Mouse (Mus musculus) right cerebral cortex, postnatal 25 days (tissue): Measurements from ENCODE around the gene 4632433K11Rik.
"Not testable (repeated sequence)": the region's sequence is repeated elsewhere in the genome, so short reads cannot be mapped to it uniquely, and the experiment has no call there.

ENCODE experiments used
- DNase-seq: peaks from one replicate; pipeline ENCODE4 v3.0.0; 2022

4632433K11Rik gene

DNA sequence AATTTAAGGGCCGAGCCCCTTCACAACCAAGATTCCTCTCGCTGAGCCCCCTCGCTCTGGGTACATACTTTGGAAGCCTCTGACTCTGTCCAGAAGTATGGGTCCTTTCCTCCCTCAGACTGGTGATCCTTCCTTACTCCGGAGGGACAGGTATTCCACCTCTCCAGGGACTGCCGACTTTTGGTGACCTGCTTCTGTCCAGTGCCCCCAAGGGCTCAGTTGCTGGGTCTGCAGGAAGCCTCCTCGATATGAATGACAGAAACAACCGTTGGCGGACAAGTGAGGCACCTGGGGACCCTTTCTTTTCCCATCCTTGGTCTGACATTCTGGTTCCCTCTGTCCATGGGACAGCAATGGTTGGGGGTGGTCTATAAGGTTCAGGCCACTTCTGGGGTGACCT is 23.5 kb downstream of the 4632433K11Rik start:
- DNase-seq = no peak

- no peak for DNase-seq
Observed at GRCm38 (mm10) chr7:5057804-5058203, 23.9 kb downstream of the 4632433K11Rik start.

DNA sequence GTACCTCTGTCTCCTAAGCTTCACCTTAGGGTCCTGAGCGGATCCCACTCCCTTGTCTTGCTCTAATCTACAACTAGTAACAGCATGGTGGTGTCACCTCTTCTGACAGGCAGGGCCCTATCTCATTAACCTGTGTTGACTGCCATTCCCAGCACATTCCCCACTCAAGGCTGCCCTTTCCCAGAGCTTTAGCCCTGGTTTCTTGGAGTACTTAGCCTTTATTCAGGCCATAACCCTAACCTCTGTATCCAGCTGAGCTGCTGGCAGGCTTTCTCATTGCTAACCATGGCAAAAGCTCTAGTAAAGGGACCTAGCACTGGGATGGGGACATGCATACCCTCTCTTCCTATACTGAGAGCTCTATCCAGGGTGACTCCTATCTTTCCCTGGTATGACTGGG is 24.7 kb downstream of the 4632433K11Rik start:
- DNase-seq = no peak

GRCm38 (mm10) chr7:5059421-5059820 is 25.5 kb downstream of the 4632433K11Rik start:
- no peak for DNase-seq

- DNase-seq = peak; percentile 71
Observed at GRCm38 (mm10) chr7:5060239-5060731, 26.4 kb downstream of the 4632433K11Rik start.

DNA sequence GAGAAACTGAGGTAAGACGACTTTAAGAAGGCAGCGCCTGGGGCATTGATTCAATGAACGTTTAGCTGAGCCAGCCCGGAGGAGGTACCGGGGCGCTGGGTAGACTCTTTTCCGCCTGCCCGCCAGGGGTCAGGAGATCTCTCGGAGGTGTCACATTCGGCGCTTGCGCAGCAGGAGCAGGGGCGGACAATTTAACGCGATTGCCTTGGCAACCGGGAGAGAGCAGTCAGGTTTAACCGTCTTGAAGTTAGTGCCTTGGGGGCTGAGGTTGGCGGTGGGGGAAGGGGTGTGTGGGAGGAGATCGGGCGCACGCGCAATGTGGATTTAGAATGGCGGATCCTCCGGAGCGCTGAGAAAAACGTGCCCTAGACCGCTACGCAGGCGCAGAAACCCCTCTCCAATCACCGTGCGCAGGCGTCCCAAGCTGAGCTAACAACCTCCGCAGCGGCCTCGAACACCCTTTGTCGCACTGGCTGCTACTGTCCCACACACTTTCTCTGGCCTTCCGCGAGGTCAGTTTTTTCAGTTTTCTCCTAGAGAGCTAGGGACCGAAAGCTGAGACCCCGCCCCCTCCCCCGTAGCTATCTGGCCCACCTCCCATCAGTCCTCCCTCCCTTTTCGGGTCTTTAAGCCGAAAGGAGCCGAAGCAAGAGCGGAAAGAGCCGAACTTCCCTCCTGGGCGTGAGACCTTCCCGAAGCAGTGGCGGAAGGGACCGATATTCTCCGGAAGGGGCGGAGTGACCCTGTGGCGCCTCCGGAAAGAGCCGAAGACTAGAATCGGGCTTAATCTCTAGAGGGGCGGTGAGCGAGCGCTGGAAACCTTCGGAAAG is 27.2 kb downstream of the 4632433K11Rik start:
- DNase-seq = peak; percentile 98

DNA sequence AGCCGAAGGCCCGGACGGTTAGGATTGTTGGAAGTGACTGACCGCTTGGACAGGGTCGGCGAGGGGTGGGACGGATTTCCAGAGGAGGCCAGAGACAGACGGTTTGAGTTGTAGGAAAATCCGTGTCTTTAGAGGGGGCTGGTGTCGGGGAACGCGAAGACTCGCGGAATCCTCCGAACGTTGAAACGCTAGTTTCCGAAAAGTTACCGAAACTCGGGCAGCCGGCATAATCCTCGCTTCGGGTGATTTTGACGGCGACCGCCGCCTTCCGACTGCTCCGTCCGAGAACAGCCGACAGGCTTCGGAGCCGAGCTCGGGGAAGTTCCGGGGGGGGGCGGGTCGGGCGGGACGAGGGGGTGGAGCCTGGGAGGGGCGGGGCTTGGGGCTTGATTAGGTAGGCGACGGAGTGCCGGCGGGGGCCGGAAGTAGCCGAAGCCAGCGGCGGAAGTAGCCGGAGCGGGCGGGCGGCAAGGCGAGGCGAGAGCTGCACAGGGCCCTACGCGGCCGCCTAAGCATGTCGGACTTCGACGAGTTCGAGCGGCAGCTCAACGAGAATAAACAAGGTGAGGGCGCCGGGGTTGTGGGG is 27.9 kb downstream of the 4632433K11Rik start, which contains the start of gene U2af2:
Gene U2af2 (plus strand): TSS at position 370 of the 586 bp plus-strand sequence.
- DNase-seq = peak; percentile 93

DNA sequence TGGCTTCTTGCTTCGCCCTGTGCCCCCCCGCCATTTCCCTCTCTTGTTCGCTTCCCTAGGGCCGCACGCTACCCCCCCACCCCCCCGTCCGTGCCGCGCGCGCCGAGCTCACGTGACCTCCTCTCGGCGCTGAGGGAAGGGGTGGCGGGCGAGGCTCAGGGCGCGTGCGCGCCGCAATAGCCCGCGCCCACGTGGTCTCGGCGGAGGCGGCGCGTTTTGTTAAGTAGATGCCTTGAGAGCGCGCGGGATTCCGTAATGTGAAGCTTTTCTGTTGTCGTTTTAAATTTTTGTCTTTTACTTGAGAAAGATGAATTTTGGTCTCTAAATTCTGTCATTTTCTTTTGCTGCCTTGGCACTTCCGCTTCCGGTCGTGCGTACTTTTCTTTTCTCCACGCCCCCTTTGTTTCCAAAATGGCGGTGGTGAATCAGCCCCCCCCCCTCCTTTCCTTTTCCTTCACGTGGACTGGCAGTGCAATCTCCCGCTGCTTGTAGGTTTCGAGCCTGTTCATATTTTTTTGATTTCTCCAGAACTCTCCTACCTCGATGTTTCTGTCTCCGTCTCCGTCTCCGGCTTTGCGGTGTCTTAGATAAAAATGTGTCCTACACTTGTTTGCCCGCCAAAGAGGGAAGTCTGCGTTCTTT is 28.6 kb downstream of the 4632433K11Rik start:
- DNase-seq = no peak

GRCm38 (mm10) chr7:5064886-5065285 is 31.0 kb downstream of the 4632433K11Rik start:
- no peak for DNase-seq

GRCm38 (mm10) chr7:5073586-5073985 is 39.7 kb downstream of the 4632433K11Rik start:
- DNase-seq = no peak

- DNase-seq = no peak
Observed at GRCm38 (mm10) chr7:5074984-5075383, 41.1 kb downstream of the 4632433K11Rik start.

DNA sequence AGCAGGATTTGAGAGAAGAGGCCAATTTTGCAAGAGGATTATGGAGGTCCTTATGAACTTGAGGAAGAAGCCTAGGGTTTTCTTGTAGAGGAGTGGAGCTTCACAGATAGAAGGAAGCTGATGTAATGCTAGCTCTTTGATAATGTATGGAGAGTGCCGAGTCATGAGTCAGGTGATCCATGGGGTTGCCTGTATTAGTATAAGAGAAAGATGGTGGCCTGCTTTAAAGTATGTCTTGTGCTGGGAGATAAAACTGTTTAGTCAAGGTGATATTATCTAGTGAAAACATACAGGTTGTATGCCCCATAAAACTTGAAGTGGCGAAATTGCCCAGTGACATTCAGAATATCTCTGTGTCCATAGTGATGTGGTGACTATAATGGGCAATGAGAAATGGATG is 43.0 kb downstream of the 4632433K11Rik start:
- no peak for DNase-seq

- not testable (repeated sequence) for DNase-seq
Observed at GRCm38 (mm10) chr7:5079365-5080009, 45.6 kb downstream of the 4632433K11Rik start.

DNA sequence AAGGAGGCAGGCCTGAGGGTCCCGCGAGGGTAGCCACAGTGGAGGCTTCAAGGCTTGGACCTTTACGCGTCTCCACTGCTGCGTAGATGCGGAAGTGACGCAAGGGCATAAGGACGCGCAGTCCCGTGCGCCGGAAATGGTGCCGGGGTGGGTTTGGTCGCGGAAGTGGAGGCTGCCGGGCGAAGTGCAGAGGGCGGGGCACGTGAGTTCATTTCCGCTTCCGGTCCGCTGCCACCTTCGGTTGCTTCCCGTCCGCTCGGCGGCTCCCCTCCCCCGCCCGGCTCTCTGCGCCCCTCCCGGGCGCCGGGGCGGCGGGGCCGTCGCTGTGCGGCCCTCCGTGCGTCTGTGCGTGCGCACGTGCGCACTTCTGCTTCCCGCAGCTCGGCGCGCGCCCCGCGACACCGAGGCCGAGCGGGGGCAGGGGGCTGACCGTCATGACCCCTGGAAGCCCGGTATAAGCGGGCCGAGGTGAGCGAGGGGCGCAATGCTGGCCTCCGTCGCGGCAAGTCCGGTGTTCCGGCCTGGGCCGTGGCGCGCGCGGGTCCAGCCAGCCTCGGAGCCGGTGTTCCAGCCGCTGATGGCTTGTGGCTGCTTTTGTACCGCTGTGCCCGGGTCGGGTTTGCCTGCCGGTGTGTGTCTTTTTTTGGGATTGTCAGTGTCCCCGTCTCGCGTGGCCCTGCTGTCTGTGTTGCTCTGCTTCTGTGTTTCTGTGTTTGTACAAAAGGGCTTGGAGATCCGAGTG is 46.3 kb downstream of the 4632433K11Rik start, which contains the start of gene Epn1:
Gene Epn1 (plus strand): TSS at position 226 of the 742 bp plus-strand sequence.
- DNase-seq = peak; percentile 98

- no peak for DNase-seq
Observed at GRCm38 (mm10) chr7:5080815-5081214, 46.9 kb downstream of the 4632433K11Rik start.

DNA sequence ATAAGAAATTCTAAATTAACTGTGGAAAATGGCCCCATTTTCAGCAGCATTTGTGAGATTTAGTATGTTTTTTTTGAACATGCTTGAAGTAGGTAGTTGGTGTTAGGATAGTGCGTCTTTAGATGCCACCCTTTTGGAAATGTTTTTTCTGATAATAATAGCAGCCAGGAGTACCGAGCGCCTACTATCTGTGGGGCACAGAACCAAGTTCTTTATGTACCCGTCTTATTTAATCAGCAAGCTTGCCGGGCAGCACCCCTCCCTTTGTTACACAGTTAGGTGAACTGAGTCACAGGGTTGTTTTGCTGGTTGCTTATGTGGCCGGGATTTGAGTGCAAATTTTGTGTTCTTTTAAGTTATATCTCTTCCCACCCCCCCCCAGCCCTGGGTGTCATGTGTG is 47.3 kb downstream of the 4632433K11Rik start:
- no peak for DNase-seq

DNA sequence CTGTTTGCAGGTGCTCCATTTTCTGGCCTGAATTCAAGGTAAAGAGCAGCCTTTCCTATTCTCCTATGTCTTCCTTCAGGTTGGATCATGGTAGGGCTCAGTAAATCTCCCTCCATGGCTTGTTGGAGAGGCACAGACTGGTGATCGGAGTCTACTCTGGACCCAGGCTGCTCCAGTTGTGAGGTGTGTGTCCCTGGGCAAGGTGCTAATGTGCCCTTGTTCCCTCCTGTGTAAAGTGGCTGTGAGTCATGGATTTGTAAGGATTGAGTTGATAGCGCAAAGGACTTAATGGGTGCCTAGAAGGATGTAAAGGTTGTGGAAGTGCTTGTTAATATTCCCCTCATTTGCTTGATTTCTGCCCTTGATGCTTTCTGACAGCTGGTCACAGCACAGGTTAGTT is 48.0 kb downstream of the 4632433K11Rik start:
- DNase-seq = no peak

DNA sequence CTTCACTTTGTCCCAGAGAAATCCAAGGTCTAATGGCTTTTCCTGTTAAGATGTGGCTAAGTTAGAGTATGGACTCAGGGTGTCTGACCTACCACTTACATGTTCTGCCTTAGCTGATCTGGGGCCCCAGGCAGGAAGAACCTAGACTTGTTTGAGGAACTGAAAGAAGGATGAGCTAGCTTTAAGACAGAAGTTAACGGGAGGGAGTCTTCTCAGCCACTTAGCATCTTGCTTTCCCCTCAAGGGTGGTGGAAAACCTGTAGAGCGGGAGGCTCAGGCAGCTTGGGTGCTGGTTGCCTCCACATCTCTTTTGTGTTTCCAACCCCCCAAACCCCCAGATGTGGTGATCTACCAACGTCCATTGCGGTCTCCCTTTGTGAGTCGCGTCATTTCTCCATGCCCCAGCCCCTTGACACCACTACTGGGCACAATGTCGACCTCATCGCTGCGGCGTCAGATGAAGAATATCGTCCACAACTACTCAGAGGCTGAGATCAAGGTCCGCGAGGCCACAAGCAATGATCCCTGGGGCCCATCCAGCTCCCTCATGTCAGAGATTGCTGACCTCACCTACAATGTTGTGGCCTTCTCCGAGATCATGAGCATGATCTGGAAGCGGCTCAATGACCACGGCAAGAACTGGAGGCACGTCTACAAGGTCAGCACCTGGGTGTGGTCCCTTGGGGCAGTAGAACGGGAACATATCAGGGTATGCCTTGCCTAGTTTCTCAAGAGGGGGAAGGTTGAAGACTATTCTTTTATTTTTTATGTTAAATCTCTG is 49.6 kb downstream of the 4632433K11Rik start:
- no peak for DNase-seq
